Mouse (Mus musculus) CH12.LX (cell line): ENCODE measurements at regions not wholly inside any gene's neighbourhood (a gene's known extent, or its start where the extent isn't known, plus 50 kb on each side); places are given as distances from the start of the nearest gene placed in this dataset.

Experiments used
- DNase-seq: peaks from one replicate; pipeline ENCODE4 v3.0.0-alpha.2; 2013; ENCODE audit errors: extremely low read depth
- H3K27ac ChIP-seq: 2 replicates; pipeline ENCODE4 v1.5.1; 2012; ENCODE audit warnings: low read depth, mild to moderate bottlenecking, control low read depth, moderate library complexity; ENCODE audit not compliant: insufficient read depth
- H3K27me3 ChIP-seq: replicated peaks from 2 replicates; pipeline ENCODE3; 2012; ENCODE audit warnings: inconsistent platforms
- H3K36me3 ChIP-seq, 2 experiments: replicated peaks in 1 of 2; 2 replicates each; pipeline versions ENCODE3 to v1.6.1; 2012; ENCODE audit warnings: inconsistent platforms in 1 of 2, low read length in 1 of 2, mild to moderate bottlenecking in 1 of 2, mixed read lengths in 1 of 2, moderate library complexity in 1 of 2; ENCODE audit not compliant: control insufficient read depth in 1 of 2, insufficient read depth in 1 of 2
- H3K4me1 ChIP-seq, 2 experiments: 2 replicates each; pipeline ENCODE4 v1.6.1; 2012; ENCODE audit warnings: inconsistent platforms in 1 of 2, moderate library complexity in 1 of 2; ENCODE audit not compliant: insufficient read depth in 2 of 2, control insufficient read depth in 1 of 2
- H3K4me2 ChIP-seq: 2 replicates; pipeline ENCODE4 v1.6.1; 2012; ENCODE audit warnings: low read depth, mild to moderate bottlenecking, control low read depth; ENCODE audit not compliant: poor library complexity, insufficient read depth, severe bottlenecking
- H3K4me3 ChIP-seq, 3 experiments: fragments of 150-350 bp in 1 of 3; sonication (generic) in 1 of 3; replicated peaks in 1 of 3; 2 replicates each; pipeline versions ENCODE3 to v1.5.1; 2011 to 2012; ENCODE audit warnings: low read depth in 2 of 3, low read length in 2 of 3, mild to moderate bottlenecking in 2 of 3, moderate library complexity in 2 of 3, control low read depth in 1 of 3, improper control_type of control experiment in 1 of 3, inconsistent platforms in 1 of 3, mixed read lengths in 1 of 3; ENCODE audit not compliant: poor library complexity in 1 of 3
- H3K79me2 ChIP-seq: replicated peaks from 2 replicates; pipeline ENCODE4 v1.6.1; 2012; ENCODE audit warnings: mild to moderate bottlenecking, moderate library complexity; ENCODE audit not compliant: control insufficient read depth, poor library complexity, insufficient read depth, severe bottlenecking; ENCODE audit errors: extremely low read depth
- H3K9ac ChIP-seq: 2 replicates; pipeline ENCODE4 v1.6.1; 2012; ENCODE audit warnings: low read depth, mild to moderate bottlenecking, control low read depth, moderate library complexity; ENCODE audit not compliant: insufficient read depth
- H3K9me3 ChIP-seq: replicated peaks from 2 replicates; pipeline ENCODE3; 2012; ENCODE audit warnings: low read length, inconsistent platforms, mixed read lengths
- CHD1 ChIP-seq: IDR thresholded peaks from 2 replicates; pipeline ENCODE4 v1.6.1; 2012; ENCODE audit warnings: low read depth, low read length, improper control_type of control experiment, inconsistent platforms
- CTCF ChIP-seq, 2 experiments: IDR thresholded peaks in 1 of 2; conservative IDR thresholded peaks in 1 of 2; 2 replicates each; pipeline ENCODE4 v1.5.1; 2011 to 2012; ENCODE audit warnings: low read depth in 2 of 2, low read length in 2 of 2, improper control_type of control experiment in 1 of 2, inconsistent platforms in 1 of 2, mild to moderate bottlenecking in 1 of 2, moderate library complexity in 1 of 2
- ETS1 ChIP-seq: conservative IDR thresholded peaks from 2 replicates; pipeline ENCODE4 v1.6.1; 2012; ENCODE audit warnings: low read depth, mild to moderate bottlenecking, inconsistent platforms, low read length, improper control_type of control experiment, moderate library complexity
- HCFC1 ChIP-seq: IDR thresholded peaks from 2 replicates; pipeline ENCODE4 v1.6.1; 2012; ENCODE audit warnings: low read depth, mild to moderate bottlenecking, inconsistent platforms, low read length, improper control_type of control experiment
- IRF4 ChIP-seq: IDR thresholded peaks from 2 replicates; pipeline ENCODE4 v1.6.1; 2014; ENCODE audit warnings: low read depth, mild to moderate bottlenecking, inconsistent platforms, low read length, improper control_type of control experiment
- MAFK ChIP-seq: IDR thresholded peaks from 2 replicates; pipeline ENCODE4 v1.6.1; 2011; ENCODE audit warnings: low read length, improper control_type of control experiment; ENCODE audit not compliant: insufficient replicate concordance
- MAX ChIP-seq: IDR thresholded peaks from 2 replicates; pipeline ENCODE4 v1.6.1; 2011; ENCODE audit warnings: low read length, improper control_type of control experiment
- MEF2A ChIP-seq: IDR thresholded peaks from 2 replicates; pipeline ENCODE4 v1.6.1; 2014; ENCODE audit warnings: low read depth, mild to moderate bottlenecking, inconsistent platforms, low read length, improper control_type of control experiment, borderline replicate concordance
- MYC ChIP-seq: IDR thresholded peaks from 2 replicates; pipeline ENCODE4 v1.6.1; 2011; ENCODE audit warnings: low read depth, mild to moderate bottlenecking, improper control_type of control experiment, low read length
- PAX5 ChIP-seq: IDR thresholded peaks from 2 replicates; pipeline ENCODE4 v1.6.1; 2012; ENCODE audit warnings: low read length, inconsistent platforms, mixed read lengths
- POLR2AphosphoS2 ChIP-seq: IDR thresholded peaks from 2 replicates; pipeline ENCODE4 v1.6.1; 2011; ENCODE audit warnings: low read depth, low read length, improper control_type of control experiment
- RAD21 ChIP-seq: IDR thresholded peaks from 2 replicates; pipeline ENCODE4 v1.6.1; 2011; ENCODE audit warnings: low read depth, mild to moderate bottlenecking, low read length, improper control_type of control experiment, moderate library complexity
- RCOR1 ChIP-seq: conservative IDR thresholded peaks from 2 replicates; pipeline ENCODE4 v1.6.1; 2012; ENCODE audit warnings: low read depth, mild to moderate bottlenecking, inconsistent platforms, low read length, improper control_type of control experiment
- USF2 ChIP-seq: conservative IDR thresholded peaks from 2 replicates; pipeline ENCODE4 v1.6.1; 2011; ENCODE audit warnings: low read depth, low read length, improper control_type of control experiment
- ZC3H11A ChIP-seq: IDR thresholded peaks from 2 replicates; pipeline ENCODE4 v1.6.1; 2012; ENCODE audit warnings: low read depth, mild to moderate bottlenecking, inconsistent platforms, low read length, improper control_type of control experiment
- ZKSCAN1 ChIP-seq: IDR thresholded peaks from 2 replicates; pipeline ENCODE4 v1.6.1; 2012; ENCODE audit warnings: low read depth, inconsistent platforms, low read length, improper control_type of control experiment, borderline replicate concordance
- ZMIZ1 ChIP-seq: IDR thresholded peaks from 2 replicates; pipeline ENCODE4 v1.6.1; 2012; ENCODE audit warnings: low read depth, mild to moderate bottlenecking, inconsistent platforms, low read length, improper control_type of control experiment
- ZNF384 ChIP-seq: IDR thresholded peaks from 2 replicates; pipeline ENCODE4 v1.6.1; 2012; ENCODE audit warnings: low read depth, low read length, improper control_type of control experiment, inconsistent platforms
- dilution Hi-C: fragments of 300-500 bp; cut with MboI; formaldehyde crosslinking; loops from 2 replicates; pipeline ENCODE4 v1.14.3; 2020; ENCODE audit warnings: low sequenced_read_pairs; ENCODE audit not compliant: extremely low pct_unique_long_range_greater_than_20kb, extremely low pct_ligation_motif_present
- in situ Hi-C: fragments of 300-500 bp; cut with MboI; formaldehyde crosslinking; loops from 3 replicates; pipeline ENCODE4 v1.14.3; 2019; ENCODE audit warnings: low sequenced_read_pairs, low pct_ligation_motif_present, low pct_unique_long_range_greater_than_20kb, mixed read lengths

DNA sequence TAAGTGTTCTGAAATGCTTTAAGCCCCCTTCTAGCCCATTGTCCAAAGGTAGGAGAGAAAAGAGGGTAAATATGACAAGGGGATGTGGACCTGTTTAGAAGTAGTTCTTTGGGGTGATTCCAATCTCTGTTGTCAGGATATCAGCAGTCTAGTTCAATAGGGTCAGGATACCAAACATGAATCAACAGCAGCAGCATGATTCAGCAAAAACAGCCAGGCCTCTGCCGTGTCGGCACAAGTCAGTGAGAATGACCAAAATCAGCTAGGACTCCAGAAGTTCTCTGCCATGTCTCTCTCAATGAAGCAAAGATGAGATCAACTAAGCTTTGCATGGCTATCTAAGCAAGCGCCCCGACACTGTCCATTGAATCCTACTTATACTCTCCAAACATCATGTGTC is 97.5 kb upstream of the Peli1 start:
- H3K9me3 ChIP-seq = no peaks in the 10 kb centered on the region
- no peak for TF ChIP-seq ZMIZ1
- no peak for TF ChIP-seq CTCF (conservative IDR thresholded peaks at IDR 0.05 in 1 of 2, IDR thresholded peaks at IDR 0.05 in 1 of 2; ENCODE audit: low read depth in 2 of 2, low read length in 2 of 2)
- TF ChIP-seq RAD21 = no peak
- TF ChIP-seq ZKSCAN1 = no peak
- TF ChIP-seq MAFK = no peak; the same call in 1 of the 2 replicates
- TF ChIP-seq IRF4 = no peak
- TF ChIP-seq MAX = no peak
- TF ChIP-seq POLR2AphosphoS2 = no peak
- no peak for TF ChIP-seq RCOR1
- no peak for TF ChIP-seq MEF2A
- TF ChIP-seq ETS1 = no peak
- TF ChIP-seq PAX5 = no peak
- TF ChIP-seq MYC = no peak
- H3K36me3 ChIP-seq = no peaks in the 10 kb centered on the region
- DNase-seq = no peak
- H3K9ac ChIP-seq = no peak overlapping the region
- no peaks in the 10 kb centered on the region for H3K79me2 ChIP-seq
- no peaks in the 10 kb centered on the region for H3K4me1 ChIP-seq
- no peak overlapping the region for H3K4me3 ChIP-seq
- in situ Hi-C loops (no loop called here), dilution Hi-C loops (no loop called here)
- no peaks in the 10 kb centered on the region for H3K27me3 ChIP-seq
- H3K4me2 ChIP-seq = no peak overlapping the region
- no peak overlapping the region for H3K27ac ChIP-seq

DNA sequence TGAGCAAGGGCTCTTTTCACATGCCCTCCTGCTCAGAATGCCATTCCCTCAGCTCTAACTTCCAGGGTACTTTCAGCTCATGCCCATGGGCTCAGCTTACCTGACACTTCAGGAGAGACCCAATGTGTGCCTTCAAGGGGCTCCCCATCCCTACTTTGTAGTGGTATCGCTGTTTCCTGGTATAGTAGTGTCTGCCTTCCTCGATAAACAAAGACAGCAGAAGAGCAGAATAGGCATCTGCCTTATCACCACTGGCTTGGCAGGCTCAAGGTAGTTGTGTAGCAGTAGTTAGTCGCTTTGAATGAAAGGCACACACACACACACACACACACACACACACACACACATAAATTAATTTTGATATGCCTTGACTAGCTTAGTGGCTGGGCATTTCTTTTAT is 89.7 kb upstream of the Peli1 start:
- H3K27ac ChIP-seq = no peak overlapping the region
- no peaks in the 10 kb centered on the region for H3K9me3 ChIP-seq
- TF ChIP-seq ZC3H11A (no peak), USF2 (no peak), ZNF384 (no peak), RCOR1 (no peak), HCFC1 (no peak), MAX (no peak), CHD1 (no peak)
- H3K36me3 ChIP-seq = no peaks in the 10 kb centered on the region
- no peak overlapping the region for H3K4me2 ChIP-seq
- no peaks in the 10 kb centered on the region for H3K79me2 ChIP-seq
- DNase-seq = no peak
- peaks cover 0 to 5% of the 10 kb centered on the region in 2 experiments; a peak in 1 of 4 replicates for H3K4me1 ChIP-seq
- dilution Hi-C loops (no loop called here), in situ Hi-C loops (no loop called here)
- H3K27me3 ChIP-seq = no peaks in the 10 kb centered on the region
- no peak overlapping the region for H3K9ac ChIP-seq
- no peak overlapping the region for H3K4me3 ChIP-seq
